Mouse (Mus musculus) embryonic fibroblast, embryonic 13.5 days (primary cell): Measurements from ENCODE around the gene Cdk11b.

Experiments used
- CTCF ChIP-seq: IDR thresholded peaks from 2 replicates; pipeline ENCODE4 v1.5.1; 2011; ENCODE audit warnings: mild to moderate bottlenecking, control low read depth, low read length, moderate library complexity, borderline replicate concordance; ENCODE audit not compliant: insufficient read depth
- POLR2A ChIP-seq: IDR thresholded peaks from 2 replicates; pipeline ENCODE4 v1.6.1; 2011; ENCODE audit warnings: low read depth, mild to moderate bottlenecking, control low read depth, low read length, moderate library complexity

DNA sequence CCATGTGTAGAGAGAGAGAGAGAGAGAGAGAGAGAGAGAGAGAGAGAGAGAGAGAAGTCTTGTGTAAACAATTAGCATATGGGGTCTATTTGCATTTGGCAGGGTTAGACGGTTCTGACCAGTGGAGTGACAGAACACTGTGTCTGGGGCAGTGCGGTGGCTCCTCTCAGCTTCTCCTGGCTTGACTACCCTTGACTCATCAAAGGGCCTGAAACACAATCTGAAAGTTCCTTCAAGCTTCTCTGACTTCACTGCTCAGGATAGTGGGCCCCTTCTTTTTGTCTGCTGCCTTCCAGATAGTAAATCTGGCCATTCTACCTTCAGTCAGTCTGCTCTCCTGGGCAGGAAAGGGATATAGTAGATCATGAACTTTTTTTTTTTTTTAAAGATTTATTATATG lies 17.8 kb upstream of the Cdk11b start:
- TF ChIP-seq CTCF (no peak), POLR2A (no peak)
